Mouse (Mus musculus) kidney, embryonic 15.5 days (tissue): ENCODE data around the gene Ift88. TPM values are rescaled to one million over a fixed set of nuclear protein-coding genes. Genes with fewer than 3 reads are reported as not detected.

Source experiments
- ATAC-seq: fragments of 200-750 bp; cut with Nextera tagmentation; replicated peaks from 2 replicates; pipeline ENCODE4 v1.8.0; 2017; ENCODE audit warnings: moderate TSS enrichment; ENCODE audit not compliant: low FRiP score
- H3K27ac ChIP-seq: fragments of 300-500 bp; sonication (generic); 2 replicates; pipeline ENCODE4 v1.5.1; 2015; ENCODE audit warnings: mild to moderate bottlenecking, inconsistent platforms
- H3K27me3 ChIP-seq: fragments of 300-500 bp; sonication (generic); 2 replicates; pipeline ENCODE4 v1.6.1; 2015; ENCODE audit warnings: inconsistent platforms
- H3K36me3 ChIP-seq: fragments of 300-500 bp; sonication (generic); 2 replicates; pipeline ENCODE4 v1.6.1; 2015; ENCODE audit warnings: inconsistent platforms
- H3K4me1 ChIP-seq: fragments of 300-500 bp; sonication (generic); 2 replicates; pipeline ENCODE4 v1.6.1; 2015; ENCODE audit warnings: inconsistent platforms
- H3K4me2 ChIP-seq: fragments of 300-500 bp; sonication (generic); 2 replicates; pipeline ENCODE4 v1.6.1; 2015; ENCODE audit warnings: moderate library complexity, mild to moderate bottlenecking, inconsistent platforms
- H3K4me3 ChIP-seq: fragments of 300-500 bp; sonication (generic); replicated peaks from 2 replicates; pipeline ENCODE4 v1.5.1; 2015; ENCODE audit warnings: mild to moderate bottlenecking, inconsistent platforms
- H3K9ac ChIP-seq: fragments of 300-500 bp; sonication (generic); 2 replicates; pipeline ENCODE4 v1.6.1; 2015; ENCODE audit warnings: mild to moderate bottlenecking, inconsistent platforms
- H3K9me3 ChIP-seq: fragments of 300-500 bp; sonication (generic); replicated peaks from 2 replicates; pipeline ENCODE4 v1.6.1; 2016; ENCODE audit warnings: inconsistent platforms
- WGBS: fragments of 180-500 bp; shearing (Covaris S2); methylation state at CpG from one replicate; pipeline ENCODE4 v1.1.7; 2015; ENCODE audit warnings: mixed read lengths; 5-methylcytosine and 5-hydroxymethylcytosine counted together
- polyA plus RNA-seq: library from polyadenylated mRNA; unstranded; fragments of >200 nt; fragmentation: Nextera tagmentation; extraction: Ambion mirVana; gene quantifications from 2 replicates; pipeline ENCODE4 v1.2.1, GENCODE M21; 2015

Gene Ift88
- polyA plus RNA-seq, 1 experiment from 2014 or later = 13.4 TPM

DNA sequence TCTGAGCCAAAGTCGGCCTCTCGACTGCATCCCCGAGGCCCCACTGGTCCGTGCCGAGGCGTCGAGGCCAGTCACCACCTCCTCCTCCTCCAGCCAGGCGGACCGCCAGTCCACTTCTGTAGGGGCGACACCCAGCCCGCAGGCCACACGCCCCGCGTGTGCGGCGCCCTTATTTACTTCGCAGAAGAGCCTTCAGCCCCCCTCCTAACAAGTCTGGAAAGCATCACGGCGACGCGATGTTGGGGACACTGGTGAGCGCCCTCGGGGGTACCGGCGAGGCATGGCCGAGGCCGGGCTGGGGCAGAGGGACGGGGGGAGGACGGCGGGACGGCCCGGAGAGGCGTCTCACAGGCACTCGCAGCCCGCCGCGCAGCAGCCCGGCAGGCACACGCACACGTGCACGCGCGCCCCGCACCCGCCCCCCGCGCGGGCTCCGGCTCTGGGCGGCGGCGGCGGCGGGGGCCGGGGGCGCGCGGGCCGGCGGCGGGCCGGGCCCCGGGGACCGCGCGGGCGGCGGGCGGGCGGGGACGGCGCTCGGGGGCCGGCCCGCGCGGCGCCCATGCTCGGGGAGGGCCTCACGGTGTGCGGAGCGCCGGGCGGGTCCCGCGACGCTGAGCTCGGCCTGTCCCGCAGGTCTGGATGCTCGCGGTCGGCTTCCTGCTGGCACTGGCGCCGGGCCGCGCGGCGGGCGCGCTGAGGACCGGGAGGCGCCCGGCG lies 101.0 kb downstream of the Ift88 start, which contains the start of gene Il17d:
Gene Il17d (plus strand): TSS at position 107 of the 717 bp plus-strand sequence.
- peak; percentile 60 for ATAC-seq
- under 1% methylated on average over 59 of the region's 104 CpGs for WGBS
- H3K36me3 ChIP-seq = no peaks in the 10 kb centered on the region
- H3K4me3 ChIP-seq = peak within 1 kb of the TSS; percentile 82
- H3K27me3 ChIP-seq = peaks cover 14% of the 10 kb centered on the region; the same call in 1 of the 2 replicates
- H3K9ac ChIP-seq = peak within 1 kb of the TSS; percentile 66
- H3K4me2 ChIP-seq = peak within 1 kb of the TSS; percentile 96
- H3K27ac ChIP-seq = peak within 1 kb of the TSS; percentile 30; the same call in 1 of the 2 replicates
- H3K4me1 ChIP-seq = peaks cover 22% of the 10 kb centered on the region
- H3K9me3 ChIP-seq = no peaks in the 10 kb centered on the region

DNA sequence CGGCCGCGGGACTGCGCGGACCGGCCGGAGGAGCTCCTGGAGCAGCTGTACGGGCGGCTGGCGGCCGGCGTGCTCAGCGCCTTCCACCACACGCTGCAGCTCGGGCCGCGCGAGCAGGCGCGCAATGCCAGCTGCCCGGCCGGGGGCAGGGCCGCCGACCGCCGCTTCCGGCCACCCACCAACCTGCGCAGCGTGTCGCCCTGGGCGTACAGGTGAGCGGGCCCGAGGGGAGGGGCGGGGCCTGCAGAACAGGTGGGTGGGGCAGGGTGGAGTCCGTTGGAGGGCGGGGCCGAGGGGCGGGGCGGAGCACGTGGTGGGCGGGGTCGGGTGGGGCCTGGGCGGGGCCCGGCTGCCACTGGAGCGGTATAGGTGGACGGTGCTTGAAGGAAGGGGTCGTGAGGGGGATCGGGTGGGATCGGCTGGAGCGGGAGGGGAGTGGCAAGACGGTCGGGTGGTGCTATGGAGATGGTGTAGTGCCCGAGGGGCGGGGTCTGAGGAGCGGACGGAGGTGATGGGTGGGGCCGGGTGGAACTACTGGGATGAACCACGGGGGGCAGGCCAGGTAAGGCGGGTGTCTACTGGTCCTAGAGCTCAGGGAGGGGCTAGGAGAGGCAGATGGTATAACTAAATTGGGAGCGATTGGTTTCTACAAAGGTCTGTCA lies 101.7 kb downstream of the Ift88 start:
- peak overlapping the region; percentile 30; the same call in 1 of the 2 replicates for H3K27ac ChIP-seq
- peak; percentile 93 for ATAC-seq
- H3K9me3 ChIP-seq = no peaks in the 10 kb centered on the region
- 1% methylated on average over 60 of the region's 60 CpGs for WGBS
- no peaks in the 10 kb centered on the region for H3K36me3 ChIP-seq
- peaks cover 23% of the 10 kb centered on the region for H3K4me1 ChIP-seq
- peak overlapping the region; percentile 82 for H3K4me3 ChIP-seq
- peak overlapping the region; percentile 66 for H3K9ac ChIP-seq
- H3K27me3 ChIP-seq = peaks cover 14% of the 10 kb centered on the region; the same call in 1 of the 2 replicates
- H3K4me2 ChIP-seq = peak overlapping the region; percentile 96

DNA sequence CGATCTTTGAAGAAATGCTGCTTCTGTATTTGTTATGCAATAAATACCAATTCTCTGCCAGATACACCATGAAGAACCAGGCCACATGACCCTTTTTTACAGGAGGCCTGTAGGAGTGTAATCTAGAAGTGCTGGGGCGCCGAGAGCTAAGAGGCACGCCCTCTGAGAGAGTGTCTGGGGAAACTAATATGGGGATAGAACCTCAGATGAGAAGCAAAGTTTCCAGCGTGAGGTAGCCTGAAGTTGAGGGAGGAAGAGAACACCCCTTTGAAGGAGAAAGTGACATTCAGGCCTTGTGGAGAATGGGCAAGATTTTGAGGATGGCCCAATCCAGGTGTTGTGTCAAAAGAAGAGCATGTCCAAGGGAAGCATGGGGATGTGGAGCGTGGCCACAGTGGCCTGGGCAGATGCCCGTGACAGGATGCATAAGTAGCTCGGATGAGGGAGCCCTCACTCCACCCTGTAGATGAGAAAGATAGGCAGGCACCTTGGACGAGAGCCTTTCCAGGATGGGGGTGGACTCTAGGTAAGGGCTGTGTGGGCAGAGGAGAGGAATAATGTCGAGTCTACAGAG lies 102.3 kb downstream of the Ift88 start:
- peaks cover 14% of the 10 kb centered on the region; the same call in 1 of the 2 replicates for H3K27me3 ChIP-seq
- no peak overlapping the region for H3K9ac ChIP-seq
- H3K4me3 ChIP-seq = peak overlapping the region; percentile 82
- 42% methylated on average over 10 of the region's 10 CpGs for WGBS
- no peaks in the 10 kb centered on the region for H3K9me3 ChIP-seq
- 0 out of 2 replicates have a peak, but pooled peaks have one; percentile 5 for ATAC-seq
- H3K36me3 ChIP-seq = no peaks in the 10 kb centered on the region
- H3K4me2 ChIP-seq = peak overlapping the region; percentile 96
- peaks cover 23% of the 10 kb centered on the region for H3K4me1 ChIP-seq
- H3K27ac ChIP-seq = no peak overlapping the region

DNA sequence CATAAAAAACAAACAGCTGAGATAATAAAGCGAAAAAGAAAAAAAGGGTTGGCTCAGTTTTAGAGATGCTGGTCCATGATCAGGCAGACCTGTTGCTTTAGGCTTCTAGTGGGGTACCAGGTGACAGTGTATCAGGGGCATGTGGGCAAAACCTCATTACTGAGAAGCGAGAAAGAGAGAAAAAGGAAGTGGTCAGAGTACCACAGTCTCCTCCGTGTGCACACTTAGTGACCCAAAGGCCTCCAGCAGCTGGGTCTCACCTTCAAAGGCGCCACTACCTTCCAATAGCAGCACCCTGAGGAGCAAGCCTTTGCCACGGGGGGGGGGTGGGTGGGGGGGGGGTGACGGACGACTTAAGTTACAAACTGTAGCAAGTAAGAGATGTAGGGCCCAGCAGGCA lies 103.3 kb downstream of the Ift88 start:
- H3K27me3 ChIP-seq = peaks cover 14% of the 10 kb centered on the region; the same call in 1 of the 2 replicates
- H3K9ac ChIP-seq = no peak overlapping the region
- H3K4me1 ChIP-seq = peaks cover 23% of the 10 kb centered on the region
- ATAC-seq = no peak
- no peaks in the 10 kb centered on the region for H3K36me3 ChIP-seq
- H3K4me3 ChIP-seq = no peak overlapping the region
- no peak overlapping the region for H3K4me2 ChIP-seq
- 65% methylated on average over 6 of the region's 7 CpGs for WGBS
- no peaks in the 10 kb centered on the region for H3K9me3 ChIP-seq
- no peak overlapping the region for H3K27ac ChIP-seq

DNA sequence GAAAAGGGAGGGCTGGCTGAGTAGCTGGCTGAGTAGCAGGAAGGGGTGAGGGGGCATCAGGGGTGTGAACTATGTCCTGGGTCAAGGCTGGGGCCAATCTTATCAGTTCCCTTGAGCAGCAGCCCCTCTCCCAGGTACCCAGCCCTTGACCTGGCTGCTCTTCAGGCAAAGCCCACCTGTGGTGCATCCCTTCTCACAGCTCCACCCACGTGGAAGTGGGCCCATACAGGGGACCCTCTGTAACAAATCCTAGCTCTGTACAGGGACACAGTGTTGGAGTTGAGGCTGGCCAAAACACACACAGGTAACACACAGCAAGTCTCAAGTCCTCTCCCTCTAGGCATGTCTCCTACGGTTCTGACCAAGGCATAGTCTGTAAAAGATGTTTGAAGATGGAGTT lies 103.7 kb downstream of the Ift88 start:
- peaks cover 13% of the 10 kb centered on the region; the same call in 1 of the 2 replicates for H3K27me3 ChIP-seq
- H3K4me3 ChIP-seq = no peak overlapping the region
- H3K36me3 ChIP-seq = no peaks in the 10 kb centered on the region
- no peak overlapping the region for H3K9ac ChIP-seq
- H3K9me3 ChIP-seq = no peaks in the 10 kb centered on the region
- H3K4me2 ChIP-seq = no peak overlapping the region
- no peak for ATAC-seq
- peaks cover 23% of the 10 kb centered on the region for H3K4me1 ChIP-seq
- 50% methylated on average over 2 of the region's 2 CpGs for WGBS
- H3K27ac ChIP-seq = no peak overlapping the region

DNA sequence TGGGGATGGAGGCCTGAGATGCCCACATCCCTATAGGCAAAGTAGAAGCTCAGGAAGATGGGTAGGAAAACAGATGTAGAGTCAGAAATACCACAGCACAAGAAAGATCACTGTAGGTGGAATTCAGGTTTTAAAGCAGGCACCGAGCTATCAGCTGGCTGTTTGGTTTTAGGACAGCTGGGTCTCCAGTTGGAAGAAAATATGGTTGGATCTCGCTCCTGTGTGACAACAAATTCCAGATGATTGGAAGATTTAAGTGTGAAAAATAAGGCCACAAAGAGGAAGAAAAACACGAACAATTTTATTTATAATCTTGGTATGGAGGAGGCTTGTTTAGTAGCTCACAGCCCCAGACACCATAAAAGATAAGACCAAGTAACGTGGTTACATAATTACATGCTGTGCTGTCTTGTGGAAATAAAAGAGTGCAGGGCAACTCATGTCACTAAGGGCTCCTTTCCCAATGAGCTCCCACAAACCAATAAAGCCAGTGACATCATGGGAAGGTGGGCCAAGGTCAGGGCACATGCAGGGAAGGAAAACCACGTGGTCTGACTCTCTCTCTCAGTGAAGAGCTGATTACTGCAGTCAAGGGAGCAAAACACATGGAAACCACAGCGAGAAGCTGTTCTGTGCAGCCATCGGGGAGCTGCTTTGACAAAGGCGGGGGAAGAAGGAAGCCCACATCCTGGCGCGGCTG lies 105.4 kb downstream of the Ift88 start:
- peaks cover 23% of the 10 kb centered on the region for H3K4me1 ChIP-seq
- peaks cover 9% of the 10 kb centered on the region for H3K27me3 ChIP-seq
- H3K36me3 ChIP-seq = no peaks in the 10 kb centered on the region
- 43% methylated on average over 10 of the region's 10 CpGs for WGBS
- no peaks in the 10 kb centered on the region for H3K9me3 ChIP-seq
- no peak overlapping the region for H3K4me2 ChIP-seq
- ATAC-seq = no peak
- no peak overlapping the region for H3K27ac ChIP-seq
- no peak overlapping the region for H3K4me3 ChIP-seq
- no peak overlapping the region for H3K9ac ChIP-seq

DNA sequence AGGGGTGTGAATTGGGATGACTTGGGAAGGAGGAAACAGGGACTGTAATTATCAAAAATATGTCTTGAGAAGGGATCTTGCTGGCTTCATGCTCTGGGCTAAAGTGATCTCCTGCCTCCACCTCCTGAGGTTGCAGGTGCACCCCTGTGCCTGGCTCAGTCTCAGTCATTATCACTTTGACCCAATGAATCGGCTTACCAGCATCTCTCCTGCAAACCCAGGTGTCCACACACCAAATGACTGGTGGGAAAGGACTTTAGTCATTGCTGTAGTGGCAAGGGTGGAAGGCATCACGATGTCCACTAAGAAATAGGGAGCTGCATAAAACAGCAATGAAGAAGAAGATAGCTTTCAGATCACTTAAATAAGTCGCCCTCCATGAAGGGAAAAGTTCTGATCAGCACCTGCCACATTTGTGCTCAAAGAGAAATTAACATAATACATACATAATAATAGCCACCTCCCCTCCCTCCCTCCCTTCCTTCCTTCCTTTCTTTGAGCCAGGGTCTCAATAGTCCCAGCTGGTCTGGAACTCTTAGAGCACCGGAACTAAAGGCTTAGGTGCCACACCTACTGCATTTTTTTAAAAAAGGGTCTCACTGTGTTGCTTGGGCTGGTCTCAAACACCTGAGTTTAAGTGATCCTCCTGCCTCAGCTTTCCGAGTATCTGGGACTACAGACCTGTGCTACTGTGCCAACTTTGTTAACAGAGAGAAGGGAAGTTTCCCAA lies 106.1 kb downstream of the Ift88 start:
- Histone ChIP-seq H3K4me3 (no peak overlapping the region), H3K27me3 (peaks cover 16% of the 10 kb centered on the region), H3K27ac (no peak overlapping the region), H3K9me3 (no peaks in the 10 kb centered on the region), H3K4me2 (no peak overlapping the region), H3K4me1 (peaks cover 24% of the 10 kb centered on the region), H3K9ac (no peak overlapping the region), H3K36me3 (no peaks in the 10 kb centered on the region)
- no peak for ATAC-seq
- 71% methylated on average over 5 of the region's 5 CpGs for WGBS

DNA sequence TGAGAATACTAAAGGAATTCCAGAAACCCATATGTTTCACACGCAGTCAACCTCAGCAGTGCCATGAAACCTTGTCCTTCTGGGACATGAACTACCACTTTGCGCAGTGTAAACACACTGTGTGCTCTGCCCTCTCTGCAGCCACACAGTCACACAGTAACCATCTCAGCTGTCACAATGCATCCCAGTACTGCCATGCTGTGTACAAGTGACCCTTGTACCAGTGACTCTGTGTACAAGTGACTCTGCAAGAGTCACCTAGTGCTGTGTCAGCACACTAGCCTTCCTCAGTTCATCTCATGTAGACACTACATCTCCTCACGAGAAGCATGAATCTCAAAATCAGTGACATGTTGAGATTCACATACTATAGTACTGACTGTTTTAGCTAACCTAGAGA lies 108.7 kb downstream of the Ift88 start:
- Histone ChIP-seq H3K4me3 (no peak overlapping the region), H3K9me3 (no peaks in the 10 kb centered on the region), H3K9ac (no peak overlapping the region), H3K4me1 (peaks cover 39% of the 10 kb centered on the region), H3K27me3 (peaks cover 20% of the 10 kb centered on the region), H3K36me3 (no peaks in the 10 kb centered on the region), H3K27ac (no peak overlapping the region), H3K4me2 (no peak overlapping the region)
- WGBS = 88% methylated on average over 3 of the region's 3 CpGs
- ATAC-seq = no peak

DNA sequence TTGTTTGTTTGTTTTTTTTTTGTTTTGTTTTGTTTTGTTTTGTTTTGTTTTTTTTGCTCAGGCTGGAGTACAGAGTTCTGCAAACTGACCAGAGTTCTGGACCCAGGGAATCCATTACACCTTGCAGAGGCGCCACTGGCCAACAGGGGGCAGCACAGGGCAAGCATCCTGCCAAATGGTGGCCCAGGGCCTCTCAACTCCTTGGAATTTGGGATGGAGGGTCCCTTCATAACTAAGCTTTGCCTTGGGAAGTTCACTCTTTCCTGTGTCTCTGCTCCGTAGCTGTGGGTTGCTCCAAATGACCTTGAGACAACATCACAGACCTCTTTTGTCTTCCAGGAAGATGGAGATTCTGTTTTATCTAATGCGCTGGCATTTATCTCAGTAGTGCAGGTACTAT lies 109.4 kb downstream of the Ift88 start:
- no peak overlapping the region for H3K4me3 ChIP-seq
- 39% methylated on average over 3 of the region's 3 CpGs for WGBS
- no peak for ATAC-seq
- H3K4me2 ChIP-seq = no peak overlapping the region
- H3K27ac ChIP-seq = no peak overlapping the region
- H3K27me3 ChIP-seq = peaks cover 20% of the 10 kb centered on the region
- H3K4me1 ChIP-seq = peaks cover 43% of the 10 kb centered on the region
- H3K9ac ChIP-seq = no peak overlapping the region
- H3K36me3 ChIP-seq = no peaks in the 10 kb centered on the region
- no peaks in the 10 kb centered on the region for H3K9me3 ChIP-seq

DNA sequence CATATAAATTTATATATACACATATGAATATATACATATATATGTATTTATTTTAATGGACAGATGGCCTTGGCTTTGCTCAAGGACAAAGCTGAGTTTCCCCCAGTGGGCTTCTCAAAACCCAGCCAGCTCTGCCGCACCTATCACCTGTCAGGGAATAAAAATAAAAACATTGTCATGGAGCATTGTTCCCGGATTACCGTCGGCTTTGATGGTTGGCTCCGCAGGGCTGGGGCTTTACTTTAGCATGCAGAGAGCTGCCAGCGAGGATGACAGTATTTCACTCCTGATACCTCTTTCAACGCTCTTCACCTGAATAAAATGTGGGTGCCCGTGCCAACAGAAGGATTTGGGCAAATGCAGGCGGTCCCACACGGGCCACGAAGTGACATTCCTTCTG lies 110.0 kb downstream of the Ift88 start:
- Histone ChIP-seq H3K4me1 (peaks cover 43% of the 10 kb centered on the region), H3K9ac (no peak overlapping the region), H3K36me3 (no peaks in the 10 kb centered on the region), H3K27me3 (peaks cover 20% of the 10 kb centered on the region), H3K27ac (no peak overlapping the region), H3K9me3 (no peaks in the 10 kb centered on the region), H3K4me3 (no peak overlapping the region), H3K4me2 (no peak overlapping the region)
- ATAC-seq = no peak
- WGBS = 15% methylated on average over 11 of the region's 11 CpGs

DNA sequence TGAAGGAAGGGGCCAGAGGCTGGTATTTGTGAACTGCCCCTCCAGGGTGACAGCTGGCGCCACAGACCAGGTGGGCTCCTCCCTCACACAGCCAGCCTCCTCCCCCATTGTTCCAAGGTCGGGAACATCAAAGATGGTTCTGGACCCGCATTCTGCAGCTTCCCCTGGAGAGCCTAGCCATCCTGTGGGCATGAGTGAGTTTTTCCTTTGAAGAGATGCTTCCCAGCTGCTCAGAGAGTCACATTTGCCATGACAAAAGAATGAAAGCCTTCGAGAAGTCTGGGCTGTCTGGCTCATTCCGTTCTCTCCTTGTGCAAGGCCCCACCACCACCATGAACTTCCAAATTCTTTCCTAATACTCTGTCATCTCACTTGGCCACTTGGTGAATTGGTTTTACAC lies 110.5 kb downstream of the Ift88 start:
- H3K27ac ChIP-seq = no peak overlapping the region
- H3K4me2 ChIP-seq = no peak overlapping the region
- no peaks in the 10 kb centered on the region for H3K36me3 ChIP-seq
- 17% methylated on average over 5 of the region's 5 CpGs for WGBS
- no peak for ATAC-seq
- H3K4me3 ChIP-seq = no peak overlapping the region
- peaks cover 43% of the 10 kb centered on the region for H3K4me1 ChIP-seq
- H3K27me3 ChIP-seq = peaks cover 20% of the 10 kb centered on the region
- no peak overlapping the region for H3K9ac ChIP-seq
- no peaks in the 10 kb centered on the region for H3K9me3 ChIP-seq
